Mouse (Mus musculus): ENCODE measurements around the gene Fer.

DNA sequence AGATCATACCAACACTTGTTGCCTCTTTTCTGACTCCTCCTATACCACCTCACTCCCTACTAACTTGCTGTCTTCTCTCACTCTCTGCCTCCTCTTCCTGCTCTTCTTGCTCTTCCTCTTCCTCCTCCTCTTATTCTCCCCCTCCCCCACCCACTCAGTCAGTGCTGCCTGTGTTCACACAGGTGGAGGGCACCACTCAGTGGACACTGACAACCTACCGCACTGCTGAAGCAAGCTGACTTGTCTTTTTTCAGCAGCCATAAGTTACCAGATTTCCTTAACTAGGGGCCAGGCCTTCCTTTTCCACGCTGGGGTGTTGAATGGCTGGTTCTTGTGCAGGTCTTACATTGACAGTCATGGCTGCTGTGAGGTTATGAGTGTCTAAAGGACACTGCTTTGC lies 72.5 kb downstream of the Fer start:
- no peak for TF ChIP-seq POLR2A (IDR thresholded peaks at IDR 0.05; ENCODE audit: low read depth, low read length)
- TF ChIP-seq CTCF (IDR thresholded peaks at IDR 0.05; ENCODE audit: borderline replicate concordance, insufficient read depth, low read length): no peak
